Mouse (Mus musculus) testis, adult 2 months (tissue): ENCODE results near the gene Sbf1.

ENCODE experiments used
- CTCF ChIP-seq: fragments of 200-500 bp; IDR thresholded peaks from 2 replicates; pipeline ENCODE4 v1.5.1; 2012; ENCODE audit warnings: low read depth, mild to moderate bottlenecking, inconsistent platforms, low read length, moderate library complexity; ENCODE audit not compliant: control insufficient read depth, insufficient read depth, insufficient replicate concordance
- POLR2A ChIP-seq: fragments of 200-500 bp; IDR thresholded peaks from 2 replicates; pipeline ENCODE4 v1.6.1; 2012; ENCODE audit warnings: low read depth, mild to moderate bottlenecking, inconsistent platforms, low read length, moderate library complexity; ENCODE audit not compliant: control insufficient read depth

DNA sequence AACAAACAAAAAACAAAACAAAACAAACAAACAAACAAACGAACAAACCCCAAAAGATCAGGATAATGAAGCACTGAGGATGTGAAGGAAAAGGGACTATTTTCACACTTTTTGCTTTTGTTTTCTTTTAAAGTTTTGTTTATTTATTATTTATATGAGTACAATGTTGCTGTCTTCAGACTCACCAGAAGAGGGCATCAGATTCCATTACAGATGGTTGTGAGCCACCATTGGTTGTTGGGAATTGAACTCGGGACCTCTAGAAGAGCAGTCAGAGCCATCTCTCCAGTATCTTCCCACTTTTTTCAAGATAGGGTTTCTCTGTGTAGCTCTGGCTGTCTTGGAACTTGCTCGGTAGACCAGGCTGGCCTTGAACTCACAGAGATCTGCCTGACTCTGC is 28.2 kb upstream of the Sbf1 start:
- TF ChIP-seq CTCF (no peak), POLR2A (no peak)
